Mouse (Mus musculus) liver (tissue): Measurements from ENCODE around the gene Gpr107.

ENCODE experiments used
- DNase-seq: peaks from one replicate; pipeline ENCODE4 v3.0.0-alpha.2; 2020; ENCODE audit warnings: mixed read lengths

The Gpr107 gene

GRCm38 (mm10) chr2:31127899-31128298 lies 24.2 kb upstream of the Gpr107 start:
- no peak for DNase-seq

GRCm38 (mm10) chr2:31129742-31130518 lies 22.2 kb upstream of the Gpr107 start:
- no peak for DNase-seq

GRCm38 (mm10) chr2:31130815-31131299 lies 21.3 kb upstream of the Gpr107 start:
- DNase-seq, result peak; percentile 35

GRCm38 (mm10) chr2:31132682-31133081 lies 19.4 kb upstream of the Gpr107 start:
- no peak for DNase-seq

- no peak for DNase-seq
Measured at GRCm38 (mm10) chr2:31133981-31134380, 18.1 kb upstream of the Gpr107 start.

GRCm38 (mm10) chr2:31135512-31135931 lies 16.6 kb upstream of the Gpr107 start:
- DNase-seq, result no peak

GRCm38 (mm10) chr2:31136338-31136737 lies 15.8 kb upstream of the Gpr107 start:
- no peak for DNase-seq

- no peak for DNase-seq
Measured at GRCm38 (mm10) chr2:31137018-31137590, 15.0 kb upstream of the Gpr107 start.

GRCm38 (mm10) chr2:31139174-31139632 lies 12.9 kb upstream of the Gpr107 start:
- no peak for DNase-seq

GRCm38 (mm10) chr2:31139991-31140771 lies 11.9 kb upstream of the Gpr107 start:
- no peak for DNase-seq

GRCm38 (mm10) chr2:31140772-31141073 lies 11.4 kb upstream of the Gpr107 start:
- no peak for DNase-seq

- DNase-seq, result no peak
Measured at GRCm38 (mm10) chr2:31141074-31141866, 10.8 kb upstream of the Gpr107 start.

GRCm38 (mm10) chr2:31141867-31142454 lies 10.2 kb upstream of the Gpr107 start, which contains the start of gene Fnbp1:
Gene Fnbp1, minus strand, starts transcription at chr2:31142008.
- peak; percentile 87 for DNase-seq

GRCm38 (mm10) chr2:31142505-31142904 lies 9.6 kb upstream of the Gpr107 start:
- no peak for DNase-seq

GRCm38 (mm10) chr2:31143326-31143725 lies 8.8 kb upstream of the Gpr107 start:
- no peak for DNase-seq

GRCm38 (mm10) chr2:31143768-31144695 lies 8.1 kb upstream of the Gpr107 start:
- no peak for DNase-seq

- no peak for DNase-seq
Measured at GRCm38 (mm10) chr2:31144901-31145300, 7.2 kb upstream of the Gpr107 start.

GRCm38 (mm10) chr2:31147054-31147453 lies 5.1 kb upstream of the Gpr107 start:
- no peak for DNase-seq

- DNase-seq, result no peak
Measured at GRCm38 (mm10) chr2:31150762-31151161, 1.4 kb upstream of the Gpr107 start.

GRCm38 (mm10) chr2:31156846-31157245 lies 4.7 kb downstream of the Gpr107 start:
- peak; percentile 42 for DNase-seq
